Mouse (Mus musculus): ENCODE results near the gene Spen. TPM values are rescaled to one million over a fixed set of nuclear protein-coding genes. Genes with fewer than 3 reads are reported as not detected.

Spen gene
- polyA plus RNA-seq, 1 experiment from 2014 or later: 19.4 TPM

GRCm38 (mm10) chr4:141484071-141484470 lies 54.3 kb downstream of the Spen start:
- H3K9ac ChIP-seq: no peak overlapping the region
- no peak for ATAC-seq (replicated peaks)
- no peaks in the 10 kb centered on the region for H3K9me3 ChIP-seq
- no peaks in the 10 kb centered on the region for H3K4me1 ChIP-seq
- no peaks in the 10 kb centered on the region for H3K27me3 ChIP-seq (replicated peaks)
- H3K4me3 ChIP-seq: no peak overlapping the region
- no peak overlapping the region for H3K4me2 ChIP-seq
- WGBS: 84% methylated on average over 11 of the region's 11 CpGs
- peaks cover 71% of the 10 kb centered on the region for H3K36me3 ChIP-seq (replicated peaks)
- no peak overlapping the region for H3K27ac ChIP-seq

- no peaks in the 10 kb centered on the region for H3K9me3 ChIP-seq
- peaks cover 78% of the 10 kb centered on the region for H3K36me3 ChIP-seq (replicated peaks)
- H3K27ac ChIP-seq: 0 out of 2 replicates have a peak overlapping the region, but pooled peaks have one; percentile 0
- 86% methylated on average over 8 of the region's 8 CpGs for WGBS
- H3K4me2 ChIP-seq: no peak overlapping the region
- no peaks in the 10 kb centered on the region for H3K27me3 ChIP-seq (replicated peaks)
- H3K4me3 ChIP-seq: no peak overlapping the region
- no peak overlapping the region for H3K9ac ChIP-seq
- H3K4me1 ChIP-seq: no peaks in the 10 kb centered on the region
- ATAC-seq (replicated peaks): no peak
Measured at GRCm38 (mm10) chr4:141479411-141479810, 59.0 kb downstream of the Spen start.

GRCm38 (mm10) chr4:141478794-141479193 lies 59.6 kb downstream of the Spen start:
- Histone ChIP-seq H3K36me3 (replicated peaks) (peaks cover 76% of the 10 kb centered on the region), H3K27me3 (replicated peaks) (no peaks in the 10 kb centered on the region), H3K4me2 (no peak overlapping the region), H3K9ac (no peak overlapping the region), H3K9me3 (no peaks in the 10 kb centered on the region), H3K27ac (peak overlapping the region; percentile 66), H3K4me1 (no peaks in the 10 kb centered on the region), H3K4me3 (no peak overlapping the region)
- 93% methylated on average over 32 of the region's 32 CpGs for WGBS
- ATAC-seq (replicated peaks): no peak

DNA sequence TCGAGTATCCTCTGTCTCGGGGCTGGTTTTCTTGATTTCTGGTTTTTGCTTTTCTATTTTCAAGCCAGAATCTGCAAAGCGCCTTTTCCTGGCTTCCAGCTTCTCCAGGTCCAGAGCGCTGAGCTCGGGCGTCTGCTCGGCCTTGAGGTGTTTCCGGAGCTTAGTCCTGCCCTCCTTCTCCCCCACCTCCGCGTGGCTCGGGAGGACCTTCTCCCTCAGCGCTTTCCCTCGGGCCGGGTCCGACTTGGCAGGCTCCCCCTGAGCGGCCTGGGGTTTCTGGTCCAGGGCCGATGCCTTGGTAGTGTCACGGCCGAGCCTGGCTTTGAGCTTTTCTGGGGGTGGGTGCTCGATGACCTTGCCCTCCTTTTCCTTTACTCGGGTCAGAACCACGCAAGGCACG lies 60.2 kb downstream of the Spen start:
- H3K4me1 ChIP-seq: no peaks in the 10 kb centered on the region
- ATAC-seq (replicated peaks): no peak
- H3K9me3 ChIP-seq: no peaks in the 10 kb centered on the region
- H3K27ac ChIP-seq: peak overlapping the region; percentile 66
- H3K36me3 ChIP-seq (replicated peaks): peaks cover 76% of the 10 kb centered on the region
- WGBS: 82% methylated on average over 23 of the region's 23 CpGs
- no peaks in the 10 kb centered on the region for H3K27me3 ChIP-seq (replicated peaks)
- no peak overlapping the region for H3K4me3 ChIP-seq
- H3K4me2 ChIP-seq: no peak overlapping the region
- H3K9ac ChIP-seq: no peak overlapping the region

GRCm38 (mm10) chr4:141477681-141478102 lies 60.7 kb downstream of the Spen start:
- no peak overlapping the region for H3K4me2 ChIP-seq
- H3K9me3 ChIP-seq: no peaks in the 10 kb centered on the region
- no peak for ATAC-seq (replicated peaks)
- peaks cover 76% of the 10 kb centered on the region for H3K36me3 ChIP-seq (replicated peaks)
- H3K27ac ChIP-seq: peak overlapping the region; percentile 28; the same call in 1 of the 2 replicates
- H3K27me3 ChIP-seq (replicated peaks): no peaks in the 10 kb centered on the region
- H3K4me3 ChIP-seq: no peak overlapping the region
- WGBS: 87% methylated on average over 16 of the region's 16 CpGs
- no peak overlapping the region for H3K9ac ChIP-seq
- no peaks in the 10 kb centered on the region for H3K4me1 ChIP-seq

DNA sequence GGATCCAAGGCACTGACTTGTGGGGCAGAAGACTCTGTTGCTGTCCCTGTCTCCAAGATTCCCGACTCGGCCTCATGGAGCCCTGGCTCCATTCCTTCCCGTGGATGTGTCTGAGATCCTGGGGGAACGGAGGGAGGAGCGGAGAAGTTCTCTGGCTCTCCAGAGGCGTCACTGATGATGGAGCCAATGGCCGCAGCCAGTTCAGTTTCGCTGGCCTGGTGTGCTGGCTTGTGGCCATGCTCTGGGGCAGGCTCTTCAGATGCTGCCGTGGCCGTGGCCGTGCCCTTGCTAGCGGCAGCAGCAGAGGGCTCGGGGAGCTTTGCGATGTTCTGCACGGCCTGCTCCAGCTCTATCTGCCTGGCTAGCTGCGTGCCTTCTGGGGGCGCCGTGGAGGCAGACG lies 64.0 kb downstream of the Spen start:
- ATAC-seq (replicated peaks): no peak
- Histone ChIP-seq H3K4me2 (no peak overlapping the region), H3K27ac (no peak overlapping the region), H3K9ac (no peak overlapping the region), H3K4me3 (no peak overlapping the region), H3K27me3 (replicated peaks) (no peaks in the 10 kb centered on the region), H3K36me3 (replicated peaks) (peaks cover 82% of the 10 kb centered on the region), H3K9me3 (no peaks in the 10 kb centered on the region), H3K4me1 (no peaks in the 10 kb centered on the region)
- 91% methylated on average over 19 of the region's 19 CpGs for WGBS

- no peaks in the 10 kb centered on the region for H3K9me3 ChIP-seq
- H3K27ac ChIP-seq: no peak overlapping the region
- no peak overlapping the region for H3K4me3 ChIP-seq
- no peaks in the 10 kb centered on the region for H3K27me3 ChIP-seq (replicated peaks)
- no peak for ATAC-seq (replicated peaks)
- H3K4me1 ChIP-seq: no peaks in the 10 kb centered on the region
- no peak overlapping the region for H3K9ac ChIP-seq
- 95% methylated on average over 32 of the region's 32 CpGs for WGBS
- no peak overlapping the region for H3K4me2 ChIP-seq
- peaks cover 73% of the 10 kb centered on the region for H3K36me3 ChIP-seq (replicated peaks)
Measured at GRCm38 (mm10) chr4:141472641-141473321, 65.6 kb downstream of the Spen start.

GRCm38 (mm10) chr4:141471491-141471890 lies 66.9 kb downstream of the Spen start:
- WGBS: 96% methylated on average over 16 of the region's 16 CpGs
- ATAC-seq (replicated peaks): 0 out of 2 replicates have a peak, but pooled peaks have one; percentile 16

DNA sequence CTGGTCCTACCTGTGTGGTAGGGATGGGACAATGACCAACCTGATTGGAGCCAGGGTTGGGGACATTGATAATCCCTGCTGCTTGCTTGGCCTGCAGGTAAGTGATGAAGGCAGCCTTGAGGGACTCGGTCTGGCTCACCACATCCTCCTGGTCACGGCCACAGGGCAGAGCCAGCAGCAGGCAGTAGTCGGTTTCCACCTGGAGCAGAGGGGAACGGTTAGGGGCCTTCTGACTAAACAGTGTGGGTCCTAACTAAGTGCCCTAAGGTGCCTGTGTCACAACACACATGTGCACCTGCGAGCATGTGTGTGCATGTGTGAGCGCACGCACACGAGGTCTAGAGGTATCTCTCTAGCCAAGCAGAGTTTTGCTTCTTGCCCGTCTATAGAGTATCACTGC lies 69.1 kb downstream of the Spen start:
- H3K9ac ChIP-seq: no peak overlapping the region
- H3K27me3 ChIP-seq (replicated peaks): no peaks in the 10 kb centered on the region
- no peaks in the 10 kb centered on the region for H3K9me3 ChIP-seq
- ATAC-seq (replicated peaks): no peak
- H3K4me3 ChIP-seq: no peak overlapping the region
- no peak overlapping the region for H3K27ac ChIP-seq
- no peak overlapping the region for H3K4me2 ChIP-seq
- H3K4me1 ChIP-seq: no peaks in the 10 kb centered on the region
- 95% methylated on average over 9 of the region's 9 CpGs for WGBS
- peaks cover 74% of the 10 kb centered on the region for H3K36me3 ChIP-seq (replicated peaks)

More at GRCm38 (mm10) chr4:141471491-141471890, 66.9 kb downstream of the Spen start:
- Histone ChIP-seq H3K27ac (no peak overlapping the region), H3K27me3 (replicated peaks) (no peaks in the 10 kb centered on the region), H3K4me3 (no peak overlapping the region), H3K36me3 (replicated peaks) (peaks cover 73% of the 10 kb centered on the region), H3K4me2 (no peak overlapping the region), H3K9me3 (no peaks in the 10 kb centered on the region), H3K9ac (no peak overlapping the region), H3K4me1 (no peaks in the 10 kb centered on the region)

DNA sequence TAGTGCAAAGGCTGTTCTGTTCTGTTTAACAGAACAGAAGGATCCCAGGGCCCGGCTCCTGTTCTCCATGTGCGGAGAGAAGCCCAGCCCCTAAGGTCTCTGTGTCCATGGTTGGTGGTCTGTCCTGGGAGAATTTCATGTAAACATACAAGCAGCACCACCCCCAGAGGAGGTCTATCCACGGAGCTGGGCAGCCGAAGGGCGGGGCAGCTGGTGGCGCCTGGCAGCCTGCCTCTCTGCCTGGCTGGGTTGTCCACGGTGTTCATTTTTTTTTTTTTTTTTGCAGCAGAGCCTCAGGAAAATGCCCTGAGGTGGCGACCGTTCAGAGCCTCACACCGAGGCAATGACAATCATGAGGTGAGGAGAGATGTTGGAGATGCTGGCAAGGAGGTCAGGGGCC lies 69.8 kb downstream of the Spen start:
- 64% methylated on average over 10 of the region's 10 CpGs for WGBS
- no peak overlapping the region for H3K4me2 ChIP-seq
- no peak overlapping the region for H3K4me3 ChIP-seq
- no peak overlapping the region for H3K27ac ChIP-seq
- no peak for ATAC-seq (replicated peaks)
- H3K4me1 ChIP-seq: no peaks in the 10 kb centered on the region
- no peak overlapping the region for H3K9ac ChIP-seq
- H3K27me3 ChIP-seq (replicated peaks): no peaks in the 10 kb centered on the region
- H3K36me3 ChIP-seq (replicated peaks): peaks cover 76% of the 10 kb centered on the region
- H3K9me3 ChIP-seq: no peaks in the 10 kb centered on the region

- H3K9me3 ChIP-seq: no peaks in the 10 kb centered on the region
- 88% methylated on average over 6 of the region's 6 CpGs for WGBS
Measured at GRCm38 (mm10) chr4:141467581-141467927, 70.8 kb downstream of the Spen start.

GRCm38 (mm10) chr4:141466844-141467580 lies 71.4 kb downstream of the Spen start:
- WGBS: 87% methylated on average over 15 of the region's 15 CpGs
- Histone ChIP-seq H3K4me3 (no peak overlapping the region), H3K4me2 (no peak overlapping the region), H3K27ac (no peak overlapping the region), H3K36me3 (replicated peaks) (peaks cover 72% of the 10 kb centered on the region), H3K4me1 (no peaks in the 10 kb centered on the region), H3K9ac (no peak overlapping the region), H3K27me3 (replicated peaks) (no peaks in the 10 kb centered on the region), H3K9me3 (no peaks in the 10 kb centered on the region)
- ATAC-seq (replicated peaks): no peak

More at GRCm38 (mm10) chr4:141467581-141467927, 70.8 kb downstream of the Spen start:
- H3K27me3 ChIP-seq (replicated peaks): no peaks in the 10 kb centered on the region
- H3K9ac ChIP-seq: no peak overlapping the region
- no peak overlapping the region for H3K27ac ChIP-seq
- peaks cover 74% of the 10 kb centered on the region for H3K36me3 ChIP-seq (replicated peaks)
- H3K4me1 ChIP-seq: no peaks in the 10 kb centered on the region
- ATAC-seq (replicated peaks): no peak
- no peak overlapping the region for H3K4me2 ChIP-seq
- no peak overlapping the region for H3K4me3 ChIP-seq

Measured in midbrain, embryonic 15.5 days (tissue).